Mouse (Mus musculus) hindbrain, embryonic 12.5 days (tissue): ENCODE data around the gene Zmym4. TPM values are rescaled to one million over a fixed set of nuclear protein-coding genes. Genes with fewer than 3 reads are reported as not detected.
A peak's percentile ranks its signal among the peaks of the same experiment; 100 is the strongest.
"Not testable (repeated sequence)": the region's sequence is repeated elsewhere in the genome, so short reads cannot be mapped to it uniquely, and the experiment has no call there.

Source experiments
- ATAC-seq: fragments of 200-750 bp; cut with Nextera tagmentation; 2 replicates; pipeline ENCODE4 v1.8.0; 2017; ENCODE audit warnings: moderate TSS enrichment; ENCODE audit not compliant: low FRiP score
- H3K27ac ChIP-seq: fragments of 300-500 bp; sonication (generic); 2 replicates; pipeline ENCODE4 v1.5.1; 2016; ENCODE audit warnings: mild to moderate bottlenecking
- H3K27me3 ChIP-seq: fragments of 300-500 bp; sonication (generic); 2 replicates; pipeline ENCODE4 v1.6.1; 2016; ENCODE audit warnings: mild to moderate bottlenecking
- H3K36me3 ChIP-seq: fragments of 300-500 bp; sonication (generic); 2 replicates; pipeline ENCODE4 v1.6.1; 2016; ENCODE audit warnings: mild to moderate bottlenecking
- H3K4me1 ChIP-seq: fragments of 300-500 bp; sonication (generic); 2 replicates; pipeline ENCODE4 v1.6.1; 2016
- H3K4me2 ChIP-seq: fragments of 300-500 bp; sonication (generic); replicated peaks from 2 replicates; pipeline ENCODE4 v1.6.1; 2016; ENCODE audit warnings: mild to moderate bottlenecking
- H3K4me3 ChIP-seq: fragments of 300-500 bp; sonication (generic); 2 replicates; pipeline ENCODE4 v1.5.1; 2016; ENCODE audit warnings: mild to moderate bottlenecking
- H3K9ac ChIP-seq: fragments of 300-500 bp; sonication (generic); 2 replicates; pipeline ENCODE4 v1.6.1; 2016; ENCODE audit warnings: mild to moderate bottlenecking, moderate library complexity
- H3K9me3 ChIP-seq: fragments of 300-500 bp; sonication (generic); replicated peaks from 2 replicates; pipeline ENCODE4 v1.6.1; 2016; ENCODE audit warnings: mild to moderate bottlenecking
- WGBS: fragments of 180-500 bp; shearing (Covaris S2); methylation state at CpG from one replicate; pipeline ENCODE4 v1.1.7; 2016; 5-methylcytosine and 5-hydroxymethylcytosine counted together
- polyA plus RNA-seq: library from polyadenylated mRNA; unstranded; fragments of >200 nt; fragmentation: Nextera tagmentation; extraction: Ambion mirVana; gene quantifications from 2 replicates; pipeline ENCODE4 v1.2.1, GENCODE M21; 2016

The Zmym4 gene
- polyA plus RNA-seq, 1 experiment from 2014 or later, result 46.0 TPM

DNA sequence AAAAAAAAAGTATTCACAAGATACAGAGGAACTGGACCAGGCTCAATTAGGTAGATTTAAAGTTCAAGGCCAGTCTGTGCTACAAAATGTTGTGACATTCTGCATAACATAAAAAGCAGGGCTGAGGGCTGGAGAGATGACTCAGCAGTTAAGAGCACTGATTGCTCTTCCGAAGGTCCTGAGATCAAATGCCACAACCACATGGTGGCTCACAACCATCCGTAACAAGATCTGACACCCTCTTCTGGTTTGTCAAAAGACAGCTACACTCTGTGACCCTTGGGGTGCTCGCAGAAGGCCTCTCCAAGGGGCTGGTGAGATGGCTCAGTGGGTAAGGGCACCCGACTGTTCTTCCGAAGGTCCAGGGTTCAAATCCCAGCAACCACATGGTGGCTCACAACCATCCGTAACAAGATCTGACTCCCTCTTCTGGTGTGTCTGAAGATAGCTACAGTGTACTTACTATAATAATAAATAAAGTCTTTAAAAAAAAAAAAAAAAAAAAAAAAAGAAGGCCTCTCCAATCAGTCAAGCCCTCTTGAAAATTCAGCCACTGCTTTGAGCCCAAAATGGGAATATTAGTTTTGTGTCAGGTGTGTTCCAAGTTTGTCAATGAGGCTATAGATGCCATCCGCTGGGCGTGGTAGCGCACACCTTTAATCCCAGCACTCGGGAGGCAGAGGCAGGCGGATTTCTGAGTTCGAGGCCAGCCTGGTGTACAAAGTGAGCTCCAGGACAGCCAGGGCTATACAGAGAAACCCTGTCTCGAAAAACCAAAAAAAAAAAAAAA lies 16.0 kb upstream of the Zmym4 start:
- not testable (repeated sequence) for H3K27ac ChIP-seq, ATAC-seq, H3K4me2 ChIP-seq, H3K27me3 ChIP-seq, H3K9ac ChIP-seq, H3K4me3 ChIP-seq, H3K4me1 ChIP-seq, H3K36me3 ChIP-seq, H3K9me3 ChIP-seq
- 80% methylated on average over 12 of the region's 13 CpGs for WGBS

GRCm38 (mm10) chr4:126983321-126983720 lies 15.4 kb upstream of the Zmym4 start:
- no peaks in the 10 kb centered on the region for H3K9me3 ChIP-seq
- no peaks in the 10 kb centered on the region for H3K27me3 ChIP-seq
- no peaks in the 10 kb centered on the region for H3K4me1 ChIP-seq
- WGBS, result 77% methylated on average over 3 of the region's 3 CpGs
- H3K27ac ChIP-seq, result no peak overlapping the region
- no peak overlapping the region for H3K9ac ChIP-seq
- H3K36me3 ChIP-seq, result no peaks in the 10 kb centered on the region
- no peak overlapping the region for H3K4me3 ChIP-seq
- no peak overlapping the region for H3K4me2 ChIP-seq
- ATAC-seq, result no peak

DNA sequence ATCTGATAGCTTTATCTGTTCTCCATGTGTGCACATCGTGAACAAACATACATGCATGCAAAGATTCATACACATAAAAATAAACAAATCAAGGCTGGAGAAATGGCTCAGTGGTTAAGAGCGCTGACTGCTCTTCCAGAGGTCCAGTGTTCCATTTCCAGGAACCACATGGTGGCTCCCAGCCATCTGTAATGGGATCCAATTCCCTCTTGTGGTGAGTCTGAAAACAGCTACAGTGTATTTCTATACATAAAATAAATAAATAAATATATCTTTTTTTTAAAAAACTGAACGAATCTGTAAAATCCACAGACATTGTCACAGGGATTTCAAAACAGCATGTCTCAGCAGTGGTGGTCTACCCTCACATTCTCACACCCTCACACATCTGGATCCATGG lies 10.8 kb upstream of the Zmym4 start:
- Histone ChIP-seq H3K4me1 (no peaks in the 10 kb centered on the region), H3K9ac (no peak overlapping the region), H3K36me3 (no peaks in the 10 kb centered on the region), H3K27me3 (no peaks in the 10 kb centered on the region), H3K4me2 (no peak overlapping the region), H3K4me3 (no peak overlapping the region), H3K9me3 (no peaks in the 10 kb centered on the region), H3K27ac (no peak overlapping the region)
- no peak for ATAC-seq
- 83% methylated on average over 3 of the region's 3 CpGs for WGBS

DNA sequence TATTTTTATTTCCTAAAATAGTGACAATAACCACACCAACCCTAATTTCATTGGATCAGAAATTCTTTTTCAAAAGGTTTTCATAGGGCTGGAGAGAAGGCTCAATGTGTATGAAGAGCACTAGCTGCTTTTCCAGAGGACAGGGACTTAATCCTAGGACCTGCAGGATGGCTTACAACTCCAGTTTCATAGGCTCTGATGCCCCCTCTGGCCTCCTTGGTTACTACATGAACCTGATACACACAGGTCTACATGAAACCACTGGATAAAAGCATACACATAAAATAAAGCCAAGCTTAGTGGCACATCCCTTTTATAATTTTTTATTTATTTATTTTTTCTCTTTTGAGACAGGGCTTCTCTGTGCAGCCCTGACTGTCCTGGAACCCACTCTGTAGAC lies 9.5 kb upstream of the Zmym4 start:
- H3K4me2 ChIP-seq, result no peak overlapping the region
- no peak for ATAC-seq
- no peaks in the 10 kb centered on the region for H3K4me1 ChIP-seq
- H3K27ac ChIP-seq, result no peak overlapping the region
- no peak overlapping the region for H3K9ac ChIP-seq
- no peaks in the 10 kb centered on the region for H3K9me3 ChIP-seq
- H3K27me3 ChIP-seq, result no peaks in the 10 kb centered on the region
- H3K4me3 ChIP-seq, result no peak overlapping the region
- no peaks in the 10 kb centered on the region for H3K36me3 ChIP-seq

GRCm38 (mm10) chr4:126967241-126967863 lies 583 bp downstream of the Zmym4 start:
- Histone ChIP-seq H3K27ac (peak overlapping the region; percentile 100), H3K36me3 (no peaks in the 10 kb centered on the region), H3K9me3 (no peaks in the 10 kb centered on the region), H3K4me1 (peaks cover 7% of the 10 kb centered on the region), H3K27me3 (no peaks in the 10 kb centered on the region), H3K4me3 (peak overlapping the region; percentile 98), H3K9ac (peak overlapping the region; percentile 98), H3K4me2 (peak overlapping the region; percentile 80)
- under 1% methylated on average over 16 of the region's 53 CpGs for WGBS
- ATAC-seq, result no peak; the same call in none of the 2 replicates

GRCm38 (mm10) chr4:126958682-126959081 lies 9.3 kb downstream of the Zmym4 start:
- ATAC-seq, result no peak
- no peaks in the 10 kb centered on the region for H3K27me3 ChIP-seq
- H3K9me3 ChIP-seq, result no peaks in the 10 kb centered on the region
- no peak overlapping the region for H3K27ac ChIP-seq
- H3K4me1 ChIP-seq, result no peaks in the 10 kb centered on the region; the same call in 1 of the 2 replicates
- H3K9ac ChIP-seq, result no peak overlapping the region
- no peak overlapping the region for H3K4me3 ChIP-seq
- no peaks in the 10 kb centered on the region for H3K36me3 ChIP-seq
- H3K4me2 ChIP-seq, result no peak overlapping the region

DNA sequence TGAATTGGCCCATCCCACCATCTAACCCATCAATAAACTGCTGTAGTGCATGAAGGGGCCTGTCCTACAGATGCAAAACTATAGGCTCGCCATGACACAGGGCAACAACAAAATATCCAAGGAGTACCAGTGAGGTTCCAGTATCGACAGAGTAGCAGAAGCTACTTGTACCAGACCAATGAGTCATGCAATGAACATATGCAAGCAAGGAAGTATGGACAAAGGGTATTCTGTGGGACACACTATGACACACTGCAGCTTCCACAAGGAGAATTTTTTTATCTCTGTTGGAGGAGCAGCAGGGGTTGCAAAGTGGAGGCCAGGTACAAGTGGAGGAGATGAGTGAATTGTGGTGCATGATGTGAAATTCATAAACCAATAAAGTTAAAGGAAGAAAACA lies 9.7 kb downstream of the Zmym4 start:
- H3K4me1 ChIP-seq, result no peaks in the 10 kb centered on the region; the same call in 1 of the 2 replicates
- H3K4me2 ChIP-seq, result no peak overlapping the region
- H3K36me3 ChIP-seq, result no peaks in the 10 kb centered on the region
- WGBS, result 90% methylated on average over 2 of the region's 2 CpGs
- ATAC-seq, result no peak
- H3K9me3 ChIP-seq, result no peaks in the 10 kb centered on the region
- H3K9ac ChIP-seq, result no peak overlapping the region
- H3K27me3 ChIP-seq, result no peaks in the 10 kb centered on the region
- H3K27ac ChIP-seq, result no peak overlapping the region
- no peak overlapping the region for H3K4me3 ChIP-seq

- H3K9me3 ChIP-seq, result no peaks in the 10 kb centered on the region
- no peaks in the 10 kb centered on the region for H3K27me3 ChIP-seq
- no peaks in the 10 kb centered on the region for H3K36me3 ChIP-seq
- H3K9ac ChIP-seq, result 0 out of 2 replicates have a peak overlapping the region, but pooled peaks have one; percentile 2
- H3K4me2 ChIP-seq, result no peak overlapping the region
- no peak overlapping the region for H3K27ac ChIP-seq
- WGBS, result 94% methylated on average over 3 of the region's 3 CpGs
- ATAC-seq, result no peak
- H3K4me1 ChIP-seq, result no peaks in the 10 kb centered on the region; the same call in 1 of the 2 replicates
- H3K4me3 ChIP-seq, result no peak overlapping the region
Observed at GRCm38 (mm10) chr4:126957434-126957833, 10.5 kb downstream of the Zmym4 start.

DNA sequence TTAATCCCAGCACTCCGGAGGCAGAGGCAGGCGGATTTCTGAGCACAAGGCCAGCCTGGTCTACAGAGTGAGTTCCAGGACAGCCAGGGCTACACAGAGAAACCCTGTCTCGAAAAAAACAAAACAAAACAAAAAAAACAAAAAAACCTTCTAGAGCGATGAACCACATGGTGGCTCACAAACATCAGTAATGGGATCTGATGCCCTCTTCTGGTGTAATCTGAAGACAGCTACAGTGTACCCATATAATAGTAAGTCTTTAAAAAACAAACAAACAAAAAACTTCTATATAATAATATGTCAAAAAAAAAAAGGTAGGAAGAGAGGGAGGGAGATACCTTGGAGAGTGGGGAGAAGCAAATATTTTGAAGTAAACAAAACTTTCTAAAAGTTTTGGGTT lies 17.1 kb downstream of the Zmym4 start:
- not testable (repeated sequence) for H3K9me3 ChIP-seq, H3K27ac ChIP-seq, H3K4me3 ChIP-seq

GRCm38 (mm10) chr4:126943421-126943820 lies 24.5 kb downstream of the Zmym4 start:
- Histone ChIP-seq H3K9me3 (no peaks in the 10 kb centered on the region), H3K36me3 (peaks cover 26% of the 10 kb centered on the region; the same call in 1 of the 2 replicates), H3K4me1 (no peaks in the 10 kb centered on the region), H3K27ac (no peak overlapping the region), H3K9ac (no peak overlapping the region), H3K27me3 (no peaks in the 10 kb centered on the region), H3K4me3 (no peak overlapping the region), H3K4me2 (no peak overlapping the region)
- ATAC-seq, result no peak
- 89% methylated on average over 3 of the region's 3 CpGs for WGBS

More for the DNA sequence above, 17.1 kb downstream of the Zmym4 start:
- not testable (repeated sequence) for ATAC-seq, H3K27me3 ChIP-seq, H3K4me1 ChIP-seq, H3K4me2 ChIP-seq, H3K9ac ChIP-seq
- H3K36me3 ChIP-seq, result peaks cover 12% of the 10 kb centered on the region; the same call in 1 of the 2 replicates
- 90% methylated on average over 4 of the region's 4 CpGs for WGBS

- no peak for ATAC-seq
- WGBS, result 99% methylated on average over 3 of the region's 3 CpGs
- Histone ChIP-seq H3K4me3 (no peak overlapping the region), H3K9me3 (no peaks in the 10 kb centered on the region), H3K4me1 (no peaks in the 10 kb centered on the region), H3K27ac (no peak overlapping the region), H3K9ac (no peak overlapping the region), H3K4me2 (no peak overlapping the region), H3K36me3 (peaks cover 27% of the 10 kb centered on the region; the same call in 1 of the 2 replicates), H3K27me3 (no peaks in the 10 kb centered on the region)
Observed at GRCm38 (mm10) chr4:126942846-126943245, 25.1 kb downstream of the Zmym4 start.

DNA sequence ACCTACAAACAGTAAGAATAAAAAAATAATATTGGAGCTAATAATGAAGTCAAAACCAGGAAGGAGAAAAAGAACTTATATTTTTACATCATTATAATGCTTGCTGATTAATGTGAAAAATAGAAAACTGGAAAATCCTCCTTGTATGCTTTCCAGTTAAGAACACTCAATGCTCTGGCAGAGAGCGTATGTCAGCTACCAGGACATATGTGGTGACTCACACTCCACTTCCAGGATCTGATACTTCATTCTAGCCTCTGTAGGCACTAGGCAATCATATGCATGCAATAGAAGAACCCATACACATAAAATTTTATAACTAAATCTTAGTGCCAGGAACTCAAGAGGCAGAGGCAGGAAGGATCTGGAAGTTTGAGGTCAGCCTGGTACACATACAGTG lies 40.2 kb downstream of the Zmym4 start:
- H3K9me3 ChIP-seq, result no peaks in the 10 kb centered on the region
- no peaks in the 10 kb centered on the region for H3K4me1 ChIP-seq
- H3K4me3 ChIP-seq, result no peak overlapping the region
- 95% methylated on average over 1 of the region's 1 CpGs for WGBS
- H3K36me3 ChIP-seq, result peaks cover 10% of the 10 kb centered on the region; the same call in 1 of the 2 replicates
- H3K27me3 ChIP-seq, result no peaks in the 10 kb centered on the region
- H3K9ac ChIP-seq, result no peak overlapping the region
- no peak for ATAC-seq
- H3K27ac ChIP-seq, result no peak overlapping the region
- no peak overlapping the region for H3K4me2 ChIP-seq

DNA sequence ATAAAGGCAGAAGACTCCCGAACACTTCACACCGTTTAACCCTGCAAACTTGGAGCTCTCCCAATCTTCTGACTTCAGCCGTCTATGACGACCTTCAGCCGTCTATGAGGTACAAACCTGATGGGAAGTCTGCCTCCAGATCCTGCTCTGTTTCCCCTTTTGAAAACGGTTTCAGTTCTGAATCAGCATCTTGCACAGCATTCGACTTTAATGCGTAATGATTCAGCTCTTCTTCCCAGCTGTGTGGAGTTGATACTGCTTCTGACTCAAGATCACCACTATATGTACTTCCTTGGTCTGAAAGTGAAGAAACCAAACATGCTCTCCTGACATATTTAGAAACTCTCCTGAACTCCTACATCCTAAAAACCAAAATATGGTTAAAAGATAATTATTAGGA lies 78.1 kb downstream of the Zmym4 start:
- peaks cover 54% of the 10 kb centered on the region for H3K36me3 ChIP-seq
- WGBS, result 93% methylated on average over 8 of the region's 8 CpGs

More for the DNA sequence above, 78.1 kb downstream of the Zmym4 start:
- H3K27me3 ChIP-seq, result no peaks in the 10 kb centered on the region
- H3K27ac ChIP-seq, result no peak overlapping the region
- H3K4me2 ChIP-seq, result no peak overlapping the region
- no peaks in the 10 kb centered on the region for H3K9me3 ChIP-seq
- H3K4me3 ChIP-seq, result no peak overlapping the region
- no peaks in the 10 kb centered on the region for H3K4me1 ChIP-seq
- H3K9ac ChIP-seq, result no peak overlapping the region
- ATAC-seq, result no peak
